Mouse (Mus musculus) neural tube, embryonic 12.5 days (tissue): ENCODE results near the gene Unc13b. TPM values are rescaled to one million over a fixed set of nuclear protein-coding genes. Genes with fewer than 3 reads are reported as not detected.

ENCODE experiments used
- ATAC-seq: fragments of 200-750 bp; cut with Nextera tagmentation; 2 replicates; pipeline ENCODE4 v1.8.0; 2017; ENCODE audit warnings: low read depth, mild to moderate bottlenecking, moderate TSS enrichment, moderate library complexity; ENCODE audit not compliant: low FRiP score
- H3K27ac ChIP-seq: fragments of 300-500 bp; sonication (generic); 2 replicates; pipeline ENCODE4 v1.5.1; 2016
- H3K27me3 ChIP-seq: fragments of 300-500 bp; sonication (generic); replicated peaks from 2 replicates; pipeline ENCODE4 v1.6.1; 2016; ENCODE audit warnings: mild to moderate bottlenecking
- H3K36me3 ChIP-seq: fragments of 300-500 bp; sonication (generic); 2 replicates; pipeline ENCODE4 v1.6.1; 2016; ENCODE audit warnings: mild to moderate bottlenecking
- H3K4me1 ChIP-seq: fragments of 300-500 bp; sonication (generic); 2 replicates; pipeline ENCODE4 v1.6.1; 2016
- H3K4me2 ChIP-seq: fragments of 300-500 bp; sonication (generic); replicated peaks from 2 replicates; pipeline ENCODE4 v1.6.1; 2016; ENCODE audit warnings: mild to moderate bottlenecking
- H3K4me3 ChIP-seq: fragments of 300-500 bp; sonication (generic); 2 replicates; pipeline ENCODE4 v1.5.1; 2016
- H3K9ac ChIP-seq: fragments of 300-500 bp; sonication (generic); 2 replicates; pipeline ENCODE4 v1.6.1; 2016; ENCODE audit warnings: mild to moderate bottlenecking
- H3K9me3 ChIP-seq: fragments of 300-500 bp; sonication (generic); 2 replicates; pipeline ENCODE4 v1.6.1; 2016; ENCODE audit warnings: mild to moderate bottlenecking
- WGBS: fragments of 180-500 bp; shearing (Covaris S2); methylation state at CpG from one replicate; pipeline ENCODE4 v1.1.7; 2016; 5-methylcytosine and 5-hydroxymethylcytosine counted together
- polyA plus RNA-seq: library from polyadenylated mRNA; unstranded; fragments of >200 nt; fragmentation: Nextera tagmentation; extraction: Ambion mirVana; gene quantifications from 2 replicates; pipeline ENCODE4 v1.2.1, GENCODE M21; 2016

The Unc13b gene
- polyA plus RNA-seq, 1 experiment from 2014 or later, result 22.4 TPM

- Histone ChIP-seq H3K27ac (no peak overlapping the region), H3K4me1 (peaks cover 10% of the 10 kb centered on the region; the same call in 1 of the 2 replicates), H3K9ac (no peak overlapping the region), H3K9me3 (no peaks in the 10 kb centered on the region), H3K36me3 (no peaks in the 10 kb centered on the region), H3K4me3 (no peak overlapping the region), H3K4me2 (no peak overlapping the region), H3K27me3 (no peaks in the 10 kb centered on the region)
- no peak for ATAC-seq
- WGBS, result 81% methylated on average over 5 of the region's 5 CpGs
These were observed 148.2 kb downstream of the Unc13b start for GRCm38 (mm10) chr4:43206989-43207388.

DNA sequence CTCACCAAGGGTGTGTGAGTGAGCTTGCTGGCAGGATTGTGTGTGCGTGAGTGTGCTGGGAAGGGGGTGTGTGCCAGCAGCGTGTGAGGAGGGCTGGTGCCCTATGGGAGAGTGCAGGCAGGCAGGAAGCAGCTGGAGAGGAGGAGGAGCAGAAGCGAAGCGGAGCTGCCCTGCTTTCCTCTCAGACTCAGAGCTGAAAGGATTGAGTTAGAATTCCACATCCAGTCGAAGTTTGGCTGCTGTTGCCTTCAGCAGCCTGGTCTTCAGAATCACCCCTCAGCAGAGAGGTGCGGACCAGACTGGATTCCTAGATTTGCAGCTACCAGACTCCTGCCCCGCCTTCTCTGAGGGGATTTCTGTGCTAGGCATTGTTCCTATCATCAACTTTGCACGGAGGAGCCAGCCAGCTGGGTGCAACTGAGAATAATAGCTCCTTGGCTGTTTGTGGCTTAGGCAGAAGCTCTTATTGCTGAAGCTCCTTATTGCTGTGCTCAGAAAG is 150.4 kb downstream of the Unc13b start:
- under 1% methylated on average over 8 of the region's 8 CpGs for WGBS
- peak; percentile 86 for ATAC-seq
- H3K9ac ChIP-seq, result peak overlapping the region; percentile 47
- no peaks in the 10 kb centered on the region for H3K9me3 ChIP-seq
- peaks cover 10% of the 10 kb centered on the region; the same call in 1 of the 2 replicates for H3K4me1 ChIP-seq
- H3K4me2 ChIP-seq, result peak overlapping the region; percentile 60
- peak overlapping the region; percentile 27 for H3K4me3 ChIP-seq
- H3K27me3 ChIP-seq, result no peaks in the 10 kb centered on the region
- no peaks in the 10 kb centered on the region for H3K36me3 ChIP-seq
- no peak overlapping the region for H3K27ac ChIP-seq

DNA sequence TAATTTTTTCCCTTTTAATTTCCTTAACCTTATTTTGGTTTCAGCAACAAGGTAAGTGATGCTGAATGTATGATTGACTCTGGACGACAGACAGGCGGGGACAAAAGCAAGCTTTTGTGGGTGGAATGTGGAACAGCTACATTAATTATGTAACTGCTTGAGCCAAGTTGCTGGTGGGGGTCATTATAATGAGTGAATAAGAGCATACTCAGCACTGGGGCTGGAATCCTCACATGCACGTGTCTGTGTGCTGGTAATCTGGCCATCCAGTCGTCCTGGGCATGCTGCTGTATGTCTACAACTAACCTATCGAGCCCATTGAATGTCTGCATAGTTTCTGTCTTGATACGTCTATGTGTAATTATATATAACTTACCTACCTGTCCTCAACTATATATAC is 150.9 kb downstream of the Unc13b start:
- no peaks in the 10 kb centered on the region for H3K36me3 ChIP-seq
- peak overlapping the region; percentile 60 for H3K4me2 ChIP-seq
- WGBS, result 40% methylated on average over 6 of the region's 6 CpGs
- H3K9me3 ChIP-seq, result no peaks in the 10 kb centered on the region
- 0 out of 2 replicates have a peak, but pooled peaks have one; percentile 13 for ATAC-seq
- H3K4me1 ChIP-seq, result peaks cover 10% of the 10 kb centered on the region; the same call in 1 of the 2 replicates
- peak overlapping the region; percentile 47; the same call in 1 of the 2 replicates for H3K9ac ChIP-seq
- H3K27ac ChIP-seq, result no peak overlapping the region
- H3K27me3 ChIP-seq, result no peaks in the 10 kb centered on the region
- H3K4me3 ChIP-seq, result peak overlapping the region; percentile 27

GRCm38 (mm10) chr4:43216491-43216890 is 157.7 kb downstream of the Unc13b start:
- 82% methylated on average over 3 of the region's 3 CpGs for WGBS
- no peaks in the 10 kb centered on the region for H3K4me1 ChIP-seq

GRCm38 (mm10) chr4:43217997-43218396 is 159.2 kb downstream of the Unc13b start:
- no peaks in the 10 kb centered on the region for H3K27me3 ChIP-seq
- no peak overlapping the region for H3K4me2 ChIP-seq
- H3K9me3 ChIP-seq, result no peaks in the 10 kb centered on the region
- no peak for ATAC-seq
- no peaks in the 10 kb centered on the region for H3K4me1 ChIP-seq
- H3K36me3 ChIP-seq, result no peaks in the 10 kb centered on the region
- H3K27ac ChIP-seq, result no peak overlapping the region
- no peak overlapping the region for H3K9ac ChIP-seq
- 95% methylated on average over 1 of the region's 1 CpGs for WGBS
- no peak overlapping the region for H3K4me3 ChIP-seq

More at GRCm38 (mm10) chr4:43216491-43216890, 157.7 kb downstream of the Unc13b start:
- ATAC-seq, result no peak
- Histone ChIP-seq H3K4me3 (no peak overlapping the region), H3K36me3 (no peaks in the 10 kb centered on the region), H3K9me3 (no peaks in the 10 kb centered on the region), H3K4me2 (no peak overlapping the region), H3K27me3 (no peaks in the 10 kb centered on the region), H3K9ac (no peak overlapping the region), H3K27ac (no peak overlapping the region)

DNA sequence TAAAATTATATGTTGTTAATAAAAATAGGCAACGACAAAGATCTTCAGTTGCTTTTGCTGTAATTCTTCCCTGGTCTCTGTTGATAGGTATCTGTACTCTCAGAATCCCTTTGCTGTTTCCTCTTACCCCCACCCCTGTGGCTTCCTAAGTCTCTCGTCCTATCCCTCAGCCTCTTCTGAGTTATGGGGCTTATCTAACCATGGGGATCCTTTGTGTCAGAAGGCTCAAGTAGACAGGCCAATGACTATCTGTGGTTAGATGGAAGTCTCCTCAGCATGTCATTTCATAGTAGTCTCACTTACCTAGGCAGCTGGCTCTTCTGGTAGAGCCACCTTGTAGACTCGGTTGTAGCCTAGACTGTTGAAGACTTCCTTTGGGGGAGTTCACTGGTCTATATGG is 173.1 kb downstream of the Unc13b start:
- Histone ChIP-seq H3K4me3 (no peak overlapping the region), H3K36me3 (peaks cover 3% of the 10 kb centered on the region; the same call in 1 of the 2 replicates), H3K9me3 (no peaks in the 10 kb centered on the region), H3K27me3 (no peaks in the 10 kb centered on the region), H3K4me1 (no peaks in the 10 kb centered on the region), H3K9ac (no peak overlapping the region), H3K4me2 (no peak overlapping the region), H3K27ac (no peak overlapping the region)
- no peak for ATAC-seq
- 89% methylated on average over 3 of the region's 3 CpGs for WGBS

- no peaks in the 10 kb centered on the region for H3K9me3 ChIP-seq
- no peak overlapping the region for H3K4me2 ChIP-seq
- H3K4me3 ChIP-seq, result no peak overlapping the region
- H3K27me3 ChIP-seq, result no peaks in the 10 kb centered on the region
- no peak overlapping the region for H3K27ac ChIP-seq
- no peaks in the 10 kb centered on the region for H3K4me1 ChIP-seq
- no peak overlapping the region for H3K9ac ChIP-seq
- no peak for ATAC-seq
- 81% methylated on average over 1 of the region's 1 CpGs for whole genome bisulfite sequencing
- H3K36me3 ChIP-seq, result peaks cover 9% of the 10 kb centered on the region; the same call in 1 of the 2 replicates
These were observed 174.2 kb downstream of the Unc13b start for GRCm38 (mm10) chr4:43232985-43233384.

GRCm38 (mm10) chr4:43233489-43233888 is 174.7 kb downstream of the Unc13b start:
- Histone ChIP-seq H3K9me3 (no peaks in the 10 kb centered on the region), H3K27me3 (no peaks in the 10 kb centered on the region), H3K4me2 (no peak overlapping the region), H3K4me1 (no peaks in the 10 kb centered on the region), H3K36me3 (peaks cover 9% of the 10 kb centered on the region; the same call in 1 of the 2 replicates), H3K9ac (no peak overlapping the region), H3K27ac (no peak overlapping the region), H3K4me3 (no peak overlapping the region)
- 94% methylated on average over 6 of the region's 6 CpGs for WGBS
- no peak for ATAC-seq

GRCm38 (mm10) chr4:43236898-43237297 is 178.1 kb downstream of the Unc13b start:
- Histone ChIP-seq H3K4me2 (no peak overlapping the region), H3K4me1 (no peaks in the 10 kb centered on the region), H3K27ac (no peak overlapping the region), H3K36me3 (peaks cover 24% of the 10 kb centered on the region; the same call in 1 of the 2 replicates), H3K9ac (no peak overlapping the region), H3K4me3 (no peak overlapping the region), H3K9me3 (no peaks in the 10 kb centered on the region), H3K27me3 (no peaks in the 10 kb centered on the region)
- ATAC-seq, result no peak
- WGBS, result 94% methylated on average over 9 of the region's 9 CpGs

GRCm38 (mm10) chr4:43240716-43241115 is 182.0 kb downstream of the Unc13b start:
- H3K27me3 ChIP-seq, result no peaks in the 10 kb centered on the region
- peaks cover 25% of the 10 kb centered on the region; the same call in 1 of the 2 replicates for H3K36me3 ChIP-seq

GRCm38 (mm10) chr4:43244022-43244421 is 185.3 kb downstream of the Unc13b start:
- 48% methylated on average over 2 of the region's 2 CpGs for WGBS
- Histone ChIP-seq H3K4me2 (no peak overlapping the region), H3K4me3 (no peak overlapping the region)

More at GRCm38 (mm10) chr4:43240716-43241115, 182.0 kb downstream of the Unc13b start:
- Histone ChIP-seq H3K4me2 (no peak overlapping the region), H3K4me1 (no peaks in the 10 kb centered on the region), H3K4me3 (no peak overlapping the region), H3K9me3 (no peaks in the 10 kb centered on the region), H3K27ac (no peak overlapping the region), H3K9ac (no peak overlapping the region)
- 86% methylated on average over 1 of the region's 1 CpGs for WGBS
- ATAC-seq, result no peak

GRCm38 (mm10) chr4:43245776-43246175 is 187.0 kb downstream of the Unc13b start:
- no peak for ATAC-seq
- Histone ChIP-seq H3K9me3 (no peaks in the 10 kb centered on the region), H3K4me2 (no peak overlapping the region), H3K4me1 (peaks cover 4% of the 10 kb centered on the region; the same call in 1 of the 2 replicates), H3K27me3 (no peaks in the 10 kb centered on the region), H3K27ac (no peak overlapping the region), H3K36me3 (peaks cover 17% of the 10 kb centered on the region; the same call in 1 of the 2 replicates), H3K9ac (no peak overlapping the region), H3K4me3 (no peak overlapping the region)
- WGBS, result 95% methylated on average over 4 of the region's 4 CpGs

More at GRCm38 (mm10) chr4:43244022-43244421, 185.3 kb downstream of the Unc13b start:
- Histone ChIP-seq H3K27ac (no peak overlapping the region), H3K9me3 (no peaks in the 10 kb centered on the region), H3K4me1 (peaks cover 4% of the 10 kb centered on the region; the same call in 1 of the 2 replicates), H3K27me3 (no peaks in the 10 kb centered on the region), H3K9ac (no peak overlapping the region), H3K36me3 (peaks cover 18% of the 10 kb centered on the region; the same call in 1 of the 2 replicates)
- no peak for ATAC-seq

DNA sequence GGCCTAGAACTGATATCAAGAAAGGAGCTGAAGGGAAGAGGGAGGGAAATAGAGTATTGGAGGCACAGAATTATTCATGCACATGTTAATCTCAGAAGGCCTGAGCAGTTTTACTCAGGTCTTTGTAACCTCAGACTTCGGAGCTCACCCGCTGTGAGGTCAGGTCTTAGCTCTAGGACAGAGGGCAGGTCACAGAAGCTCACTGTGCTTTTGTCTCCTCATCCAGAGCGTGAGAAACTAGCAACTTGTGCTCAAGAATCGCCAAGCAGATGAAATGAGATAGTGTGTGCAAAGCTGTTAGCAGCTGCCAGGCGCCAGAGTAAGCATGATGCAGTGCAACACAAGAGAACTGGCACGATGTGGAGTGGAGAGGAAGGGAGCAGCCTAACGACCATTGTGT is 189.3 kb downstream of the Unc13b start:
- Histone ChIP-seq H3K36me3 (peaks cover 17% of the 10 kb centered on the region; the same call in 1 of the 2 replicates), H3K27ac (no peak overlapping the region), H3K4me1 (peaks cover 4% of the 10 kb centered on the region; the same call in 1 of the 2 replicates), H3K4me3 (no peak overlapping the region), H3K9ac (no peak overlapping the region), H3K27me3 (no peaks in the 10 kb centered on the region), H3K9me3 (no peaks in the 10 kb centered on the region), H3K4me2 (no peak overlapping the region)
- ATAC-seq, result no peak
- 20% methylated on average over 7 of the region's 7 CpGs for WGBS
